25 mouse cellular contexts compared by ENCODE assay signal in the genomic region with DNA sequence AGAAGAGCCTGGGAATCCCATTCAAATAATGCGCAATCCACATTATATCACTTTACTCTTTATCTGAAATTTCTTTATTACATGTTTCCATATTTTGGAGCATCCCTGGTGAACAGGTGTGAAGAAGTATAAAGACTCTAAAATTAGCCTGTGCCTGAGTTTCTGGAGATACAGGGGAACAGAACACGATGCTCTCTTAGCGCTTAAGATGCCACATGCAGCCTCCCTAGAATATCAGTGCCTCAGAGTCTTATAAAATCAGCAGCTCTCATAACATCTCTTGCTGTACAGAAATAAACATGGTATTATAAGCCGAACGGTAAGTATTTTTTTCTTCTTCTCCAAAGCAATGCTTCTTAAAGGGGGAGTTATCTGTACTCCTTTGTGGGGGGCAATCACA. TPM values are rescaled to one million over a fixed set of nuclear protein-coding genes. Genes with fewer than 3 reads are reported as not detected.
DNase-seq lines count a peak whose midpoint lies in the region; ATAC-seq and TF ChIP-seq lines count a peak whose summit lies in the region.
"Had no signal": no experiment of that assay in that cellular context is flagged by ENCODE, and none has a peak within 500 bp of the region (broad histone marks: within the 10 kb centered on the region; RNA-seq: fewer than 3 reads in every experiment).

No protein-coding gene starts in this region.

- TF ChIP-seq CTCF in left cerebral cortex, adult 2 months (IDR thresholded peaks at IDR 0.05), result no peak

- DNase-seq in frontal cortex, postnatal 10 days (ENCODE audit: low spot score in 2 of 2), result no peak
- no peak for DNase-seq in left cerebral cortex, adult 2 months (ENCODE audit: extremely low spot score in 1 of 2, low spot score in 2 of 2)
- no peak for DNase-seq in left cerebral cortex, postnatal 36 days (ENCODE audit: low spot score in 2 of 2)
- DNase-seq in brain, adult 2 months (ENCODE audit: low read depth, low spot score), result peak; percentile 53
- DNase-seq in thymus, adult 18-20 months, result no peak
- DNase-seq: adrenal gland, adult 8-10 months; adrenal gland, postnatal 14 days; adrenal gland, postnatal 36 days; B cell, adult 2 months; cerebellum, adult 11 months; cerebellum, adult 18-20 months; cerebellum, adult 8-10 months; cerebellum, adult 9-11 months; cerebellum, postnatal 14 days; cerebellum, postnatal 36 days; embryo, embryonic 11 days had no signal

- no peak overlapping the region for H3K4me3 ChIP-seq in left cerebral cortex, adult 2 months
- H3K4me3 ChIP-seq: embryonic facial prominence, embryonic 13.5 days; embryonic facial prominence, embryonic 15.5 days; erythroblast, embryonic 14.5 days; forebrain, embryonic 10.5 days; forebrain, embryonic 12.5 days had no signal

- peak; percentile 73 for ATAC-seq in frontal cortex, adult (ENCODE audit: low TSS enrichment)
- ATAC-seq: activated CD4-positive, CD25-positive, alpha-beta regulatory T cell, adult 4 months; CD4-positive, CD25-positive, alpha-beta regulatory T cell, adult 4 months; Patski had no signal

- intact Hi-C loops in left cerebral cortex, adult 2 months (cut with DNase I), result loop anchor here (2.0 kb wide), 1 partner anchor 365 kb away; no protein-coding TSS in a partner anchor
- intact Hi-C loops in left cerebral cortex, postnatal 36 days (cut with DNase I), result no loop called here

- peak overlapping the region; percentile 45; the same call in 1 of the 2 replicates for H3K27ac ChIP-seq in left cerebral cortex, adult 2 months
- H3K27ac ChIP-seq: embryonic facial prominence, embryonic 13.5 days; embryonic facial prominence, embryonic 15.5 days; forebrain, embryonic 10.5 days; forebrain, embryonic 12.5 days had no signal

RNA-seq across cellular contexts. Expression of a gene that starts 57.9 kb away (rescaled TPM):
- 10 to 100 TPM; 27.2 to 30.5 TPM for total RNA-seq in left cerebral cortex, adult 2 months (2021)
- 10 to 100 TPM; 22.4 to 31.4 TPM for total RNA-seq in left cerebral cortex, postnatal 36 days (2021)

RNA-seq across cellular contexts. Expression of a gene that starts 58.1 kb away (rescaled TPM):
- 10 to 100 TPM in 1 of 2 experiments, 1 to 10 TPM in 1; 8.8 to 10.5 TPM for total RNA-seq in left cerebral cortex, adult 2 months (2021)
- total RNA-seq in left cerebral cortex, postnatal 36 days (2021), result 10 to 100 TPM in 1 of 2 experiments, 1 to 10 TPM in 1; 8.0 to 15.0 TPM
